Mouse (Mus musculus): ENCODE results near the gene Ica1. TPM values are rescaled to one million over a fixed set of nuclear protein-coding genes. Genes with fewer than 3 reads are reported as not detected.

Ica1 gene
- total RNA-seq, 2 experiments from 2014 or later: 20.2 to 38.2 TPM

Other genes starting within 250 kb of the Ica1 start
- gene Nxph1, start 169.9 kb upstream of the Ica1 start, total RNA-seq (2021): under 1 TPM; 0.16 to 0.60 TPM

Data from adrenal gland, adult 18-20 months (tissue).